Mouse (Mus musculus): ENCODE results near the gene Krtap1-4. TPM values are rescaled to one million over a fixed set of nuclear protein-coding genes. Genes with fewer than 3 reads are reported as not detected.
"Not testable (repeated sequence)": the region's sequence is repeated elsewhere in the genome, so short reads cannot be mapped to it uniquely, and the experiment has no call there.

Gene Krtap1-4
- polyA plus RNA-seq (2015; fragmentation: Nextera tagmentation; extraction: Ambion mirVana): not detected in 2 replicates

DNA sequence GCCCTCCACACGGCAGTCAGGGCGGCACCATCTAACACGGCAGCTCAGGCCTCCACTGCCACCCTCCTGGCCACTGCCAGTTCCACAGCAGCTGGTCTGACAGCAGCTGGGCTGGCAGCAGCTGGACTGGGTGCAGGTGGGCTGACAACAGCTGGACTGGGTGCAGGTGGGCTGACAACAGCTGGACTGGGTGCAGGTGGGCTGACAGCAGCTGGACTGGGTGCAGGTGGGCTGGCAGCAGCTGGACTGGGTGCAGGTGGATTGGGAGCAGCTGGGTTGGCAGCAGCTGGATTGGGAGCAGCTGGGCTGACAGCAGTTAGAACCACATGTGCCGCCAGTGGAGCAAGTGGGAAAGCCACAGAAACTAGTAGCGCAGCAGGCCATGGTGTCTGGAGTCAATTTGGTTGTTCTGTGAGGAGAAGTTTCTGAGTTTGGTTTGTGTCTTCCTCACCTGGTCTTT is at the start of gene Krtap1-4:
Gene Krtap1-4, minus strand, starts transcription at position 410 of the 460 bp plus-strand sequence.
- no peaks in the 10 kb centered on the region for H3K27me3 ChIP-seq
- no peak for ATAC-seq (ENCODE audit: borderline replicate concordance, extremely low read depth, low FRiP score, low TSS enrichment)
- H3K27ac ChIP-seq: no peak within 1 kb of the TSS
- 75% methylated on average over 5 of the region's 5 CpGs for WGBS
- H3K4me1 ChIP-seq: no peaks in the 10 kb centered on the region
- H3K4me3 ChIP-seq: no peak within 1 kb of the TSS
- H3K4me2 ChIP-seq: no peak within 1 kb of the TSS
- no peaks in the 10 kb centered on the region for H3K9me3 ChIP-seq
- no peak within 1 kb of the TSS for H3K9ac ChIP-seq
- H3K36me3 ChIP-seq: no peaks in the 10 kb centered on the region

DNA sequence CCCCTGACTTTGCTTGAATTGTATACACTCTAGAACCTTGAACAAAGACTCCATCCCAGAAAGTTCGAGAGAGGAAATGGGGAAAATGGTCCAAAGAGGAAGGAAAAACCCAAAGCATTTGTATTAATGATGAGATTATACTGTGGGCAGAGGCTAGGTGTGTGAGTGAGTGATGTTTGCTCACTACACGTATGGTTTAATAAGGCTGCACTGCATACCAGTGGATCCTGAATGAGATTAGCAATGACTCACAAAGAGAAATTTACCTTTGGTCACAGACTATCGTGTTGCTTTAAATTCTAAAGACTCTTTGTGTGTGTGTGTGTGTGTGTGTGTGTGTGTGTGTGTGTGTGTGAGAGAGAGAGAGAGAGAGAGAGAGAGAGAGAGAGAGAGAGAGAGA is 47.4 kb upstream of the Krtap1-4 start:
- H3K4me3 ChIP-seq: no peak overlapping the region
- no peaks in the 10 kb centered on the region for H3K27me3 ChIP-seq
- H3K4me2 ChIP-seq: no peak overlapping the region
- H3K9me3 ChIP-seq: no peaks in the 10 kb centered on the region
- no peaks in the 10 kb centered on the region for H3K36me3 ChIP-seq
- H3K4me1 ChIP-seq: no peaks in the 10 kb centered on the region
- ATAC-seq (ENCODE audit: borderline replicate concordance, extremely low read depth, low FRiP score, low TSS enrichment): no peak
- no peak overlapping the region for H3K27ac ChIP-seq
- no peak overlapping the region for H3K9ac ChIP-seq
- 37% methylated on average over 3 of the region's 3 CpGs for WGBS

DNA sequence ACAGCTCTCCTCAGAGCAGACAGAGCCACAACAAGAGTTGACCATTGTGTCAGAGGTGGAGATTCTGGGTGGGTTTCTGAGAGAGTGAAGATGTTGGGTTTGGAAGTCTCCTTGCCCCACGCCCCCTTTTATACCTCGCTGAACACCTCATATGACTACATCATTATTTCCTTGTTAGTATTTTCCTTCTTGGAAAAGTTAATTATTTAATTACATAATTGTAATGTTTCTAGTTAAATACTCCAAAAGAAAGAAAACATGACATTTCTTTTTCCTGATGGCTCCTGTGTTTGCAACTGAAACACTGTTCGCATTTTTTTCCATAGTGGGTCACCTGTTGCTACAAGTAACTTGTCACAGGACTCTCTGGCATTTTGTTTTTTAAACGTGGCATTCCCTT is 44.7 kb upstream of the Krtap1-4 start, which contains the start of gene Krtap4-1:
Gene Krtap4-1, minus strand, starts transcription at position 101 of the 400 bp plus-strand sequence.
- Histone ChIP-seq H3K9ac (no peak within 1 kb of the TSS), H3K27me3 (no peaks in the 10 kb centered on the region), H3K9me3 (no peaks in the 10 kb centered on the region), H3K27ac (no peak within 1 kb of the TSS), H3K4me2 (no peak within 1 kb of the TSS), H3K4me1 (no peaks in the 10 kb centered on the region), H3K36me3 (no peaks in the 10 kb centered on the region), H3K4me3 (no peak within 1 kb of the TSS)
- no peak for ATAC-seq (ENCODE audit: borderline replicate concordance, extremely low read depth, low FRiP score, low TSS enrichment)
- WGBS: 78% methylated on average over 4 of the region's 4 CpGs

DNA sequence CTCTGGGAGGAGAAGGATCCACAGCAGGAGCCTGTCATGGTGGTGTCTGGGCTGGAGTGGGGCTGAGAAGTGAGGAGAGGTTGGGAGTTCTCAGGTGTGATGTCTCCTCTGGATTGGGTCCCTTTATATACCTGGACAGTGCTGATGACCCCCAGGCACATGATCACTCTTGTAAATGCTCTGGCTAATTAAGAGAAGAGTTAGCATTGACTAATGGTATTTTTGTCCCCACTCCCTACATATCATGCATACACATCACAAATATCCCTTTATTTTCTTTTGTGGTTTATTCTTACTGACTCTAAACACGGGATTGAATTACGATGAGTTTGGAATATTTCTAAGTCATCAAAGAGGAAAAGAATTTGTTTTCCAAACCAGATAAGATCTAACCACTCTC is 36.9 kb upstream of the Krtap1-4 start, which contains the start of gene Gm11562:
Gene Gm11562, minus strand, starts transcription at position 101 of the 400 bp plus-strand sequence.
- Histone ChIP-seq H3K27me3 (no peaks in the 10 kb centered on the region), H3K4me1 (no peaks in the 10 kb centered on the region), H3K9ac (no peak within 1 kb of the TSS), H3K9me3 (no peaks in the 10 kb centered on the region), H3K4me2 (no peak within 1 kb of the TSS), H3K4me3 (no peak within 1 kb of the TSS), H3K27ac (no peak within 1 kb of the TSS), H3K36me3 (no peaks in the 10 kb centered on the region)
- 57% methylated on average over 2 of the region's 2 CpGs for WGBS
- no peak for ATAC-seq (ENCODE audit: borderline replicate concordance, extremely low read depth, low FRiP score, low TSS enrichment)

DNA sequence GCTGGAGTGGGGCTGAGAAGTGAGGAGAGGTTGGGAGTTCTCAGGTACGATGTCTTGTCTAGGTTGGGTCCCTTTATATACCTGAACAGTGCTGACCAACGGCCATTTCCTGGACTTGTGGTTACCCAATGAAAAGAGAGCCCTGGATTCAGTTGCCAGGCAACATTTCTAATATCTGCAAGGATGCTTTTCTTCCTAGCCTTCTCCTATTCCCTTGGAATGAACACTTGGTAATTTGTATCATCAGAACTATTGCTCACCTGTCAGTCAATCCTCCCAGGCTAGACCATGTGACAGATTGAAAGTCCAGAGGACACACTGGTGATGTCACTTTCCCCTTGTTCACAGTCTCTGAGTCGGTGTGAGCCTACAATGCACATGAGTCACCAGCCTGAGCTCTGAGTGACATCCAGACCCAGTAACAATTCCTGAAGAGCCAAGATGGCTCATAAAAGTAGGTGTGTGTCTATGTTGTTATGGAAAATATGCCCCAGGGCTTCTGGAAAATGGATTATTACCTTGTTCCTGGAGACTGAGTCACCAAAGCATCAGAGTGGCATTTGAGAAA is 31.4 kb upstream of the Krtap1-4 start, which contains the start of gene Krtap2-4:
Gene Krtap2-4, minus strand, starts transcription at position 51 of the 568 bp plus-strand sequence.
- Histone ChIP-seq H3K27ac (no peak within 1 kb of the TSS), H3K9ac (no peak within 1 kb of the TSS), H3K4me1 (no peaks in the 10 kb centered on the region), H3K4me2 (no peak within 1 kb of the TSS), H3K4me3 (no peak within 1 kb of the TSS), H3K27me3 (no peaks in the 10 kb centered on the region), H3K36me3 (no peaks in the 10 kb centered on the region), H3K9me3 (no peaks in the 10 kb centered on the region)
- no peak for ATAC-seq (ENCODE audit: borderline replicate concordance, extremely low read depth, low FRiP score, low TSS enrichment)
- WGBS: 59% methylated on average over 3 of the region's 3 CpGs

DNA sequence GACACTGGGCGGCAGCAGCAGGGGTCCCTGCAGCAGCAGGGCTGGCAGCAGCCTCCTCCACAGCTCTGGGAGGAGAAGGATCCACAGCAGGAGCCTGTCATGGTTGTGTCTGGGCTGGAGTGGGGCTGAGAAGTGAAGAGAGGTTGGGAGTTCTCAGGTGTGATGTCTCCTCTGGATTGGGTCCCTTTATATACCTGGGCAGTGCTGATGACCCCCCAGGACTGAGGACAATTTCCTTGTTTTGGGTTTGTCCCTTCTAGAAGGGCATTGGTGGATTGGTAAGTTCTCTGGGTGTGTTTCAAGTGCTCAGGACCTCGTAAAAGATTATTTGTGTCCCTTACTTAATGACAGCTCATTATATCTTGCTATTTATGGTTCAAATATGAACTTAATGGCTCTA is 26.6 kb upstream of the Krtap1-4 start, which contains the start of gene Gm11937:
Gene Gm11937, minus strand, starts transcription at position 101 of the 400 bp plus-strand sequence.
- not testable (repeated sequence) for H3K4me2 ChIP-seq; H3K27me3 ChIP-seq; ATAC-seq (ENCODE audit: borderline replicate concordance, extremely low read depth, low FRiP score, low TSS enrichment); H3K9me3 ChIP-seq; H3K27ac ChIP-seq; H3K36me3 ChIP-seq; H3K9ac ChIP-seq; H3K4me3 ChIP-seq; H3K4me1 ChIP-seq
- 57% methylated on average over 1 of the region's 2 CpGs for WGBS

DNA sequence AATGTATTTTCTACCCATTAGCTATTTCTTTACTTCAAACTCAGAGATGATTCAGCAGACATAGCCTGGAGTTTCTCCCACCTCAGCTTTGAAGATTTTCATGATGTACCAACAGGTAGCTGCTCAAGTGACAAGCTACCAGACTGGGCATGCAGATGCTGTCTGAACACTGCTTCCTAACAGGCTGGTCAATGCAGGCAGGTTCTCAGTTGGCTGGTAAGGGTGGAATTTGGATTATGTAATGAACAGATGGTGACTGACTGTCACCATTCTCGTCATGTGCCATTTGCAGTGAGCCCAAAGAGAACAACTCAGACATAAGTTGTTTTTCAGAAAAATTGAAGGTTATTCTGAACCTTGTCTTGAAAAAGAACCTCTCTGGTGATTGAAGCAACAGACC is 25.7 kb upstream of the Krtap1-4 start:
- WGBS: 69% methylated on average over 1 of the region's 1 CpGs
- Histone ChIP-seq H3K9me3 (no peaks in the 10 kb centered on the region), H3K4me1 (no peaks in the 10 kb centered on the region), H3K4me2 (no peak overlapping the region), H3K36me3 (no peaks in the 10 kb centered on the region), H3K9ac (no peak overlapping the region), H3K27ac (no peak overlapping the region), H3K27me3 (no peaks in the 10 kb centered on the region), H3K4me3 (no peak overlapping the region)
- ATAC-seq (ENCODE audit: borderline replicate concordance, extremely low read depth, low FRiP score, low TSS enrichment): no peak

DNA sequence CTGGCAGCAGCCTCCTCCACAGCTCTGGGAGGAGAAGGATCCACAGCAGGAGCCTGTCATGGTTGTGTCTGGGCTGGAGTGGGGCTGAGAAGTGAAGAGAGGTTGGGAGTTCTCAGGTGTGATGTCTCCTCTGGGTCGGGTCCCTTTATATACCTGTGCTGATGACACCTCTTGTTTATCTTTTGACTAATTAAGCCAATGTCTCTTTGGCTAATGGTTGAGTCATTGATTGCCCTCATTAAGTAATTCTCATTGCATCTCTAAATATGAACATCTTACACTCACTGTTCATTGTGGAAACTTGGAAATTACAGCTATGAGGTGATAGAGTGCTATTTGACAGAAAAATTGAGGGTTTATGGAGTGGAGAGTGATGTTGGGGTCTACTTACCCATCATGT is 19.8 kb upstream of the Krtap1-4 start, which contains the start of gene Gm11938:
Gene Gm11938, minus strand, starts transcription at position 101 of the 400 bp plus-strand sequence.
- not testable (repeated sequence) for H3K9me3 ChIP-seq; ATAC-seq (ENCODE audit: borderline replicate concordance, extremely low read depth, low FRiP score, low TSS enrichment); H3K36me3 ChIP-seq; H3K4me2 ChIP-seq; H3K4me1 ChIP-seq; H3K27me3 ChIP-seq; H3K4me3 ChIP-seq; H3K27ac ChIP-seq; H3K9ac ChIP-seq
- 63% methylated on average over 1 of the region's 1 CpGs for WGBS

DNA sequence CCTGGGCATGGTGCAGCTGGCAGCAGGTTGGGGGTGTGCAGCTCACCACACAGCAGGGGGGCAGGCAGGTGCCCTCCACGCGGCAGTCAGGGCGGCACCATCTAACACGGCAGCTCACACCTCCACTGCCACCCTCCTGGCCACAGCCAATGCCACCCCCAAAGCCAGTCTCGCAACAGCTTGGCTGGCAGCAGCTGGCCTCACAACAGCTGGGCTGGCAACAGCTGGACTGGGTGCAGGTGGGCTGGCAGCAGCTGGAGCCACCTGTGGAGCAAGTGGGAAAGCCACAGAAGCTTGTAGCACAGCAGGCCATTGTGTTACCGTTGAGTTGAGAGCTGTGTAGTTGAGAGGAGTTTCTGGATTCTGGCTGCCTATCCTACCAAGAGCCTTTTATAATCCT is 14.3 kb upstream of the Krtap1-4 start, which contains the start of gene Krtap9-3:
Gene Krtap9-3, minus strand, starts transcription at position 364 of the 400 bp plus-strand sequence.
- not testable (repeated sequence) for H3K36me3 ChIP-seq; H3K4me1 ChIP-seq; ATAC-seq (ENCODE audit: borderline replicate concordance, extremely low read depth, low FRiP score, low TSS enrichment); H3K27ac ChIP-seq; H3K27me3 ChIP-seq; H3K9ac ChIP-seq; H3K4me3 ChIP-seq; H3K9me3 ChIP-seq; H3K4me2 ChIP-seq
- 67% methylated on average over 6 of the region's 6 CpGs for WGBS

DNA sequence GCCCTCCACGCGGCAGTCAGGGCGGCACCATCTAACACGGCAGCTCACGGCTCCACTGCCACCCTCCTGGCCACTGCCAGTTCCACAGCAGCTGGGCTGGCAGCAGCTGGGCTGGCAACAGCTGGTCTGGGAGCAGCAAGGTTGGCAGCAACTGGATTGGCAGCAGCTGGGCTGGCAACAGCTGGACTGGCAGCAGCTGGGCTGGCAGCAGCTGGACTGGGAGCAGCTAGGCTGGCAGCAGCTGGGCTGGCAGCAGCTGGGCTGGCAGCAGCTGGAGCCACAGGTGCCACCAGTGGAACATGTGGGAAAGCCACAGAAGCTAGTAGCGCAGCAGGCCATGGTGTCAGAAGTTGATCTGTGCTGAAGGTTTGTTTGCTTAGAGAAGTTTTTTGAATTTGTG is 7.5 kb upstream of the Krtap1-4 start, which contains the start of gene Krtap1-3:
Gene Krtap1-3, minus strand, starts transcription at position 359 of the 400 bp plus-strand sequence.
- WGBS: 83% methylated on average over 6 of the region's 6 CpGs

DNA sequence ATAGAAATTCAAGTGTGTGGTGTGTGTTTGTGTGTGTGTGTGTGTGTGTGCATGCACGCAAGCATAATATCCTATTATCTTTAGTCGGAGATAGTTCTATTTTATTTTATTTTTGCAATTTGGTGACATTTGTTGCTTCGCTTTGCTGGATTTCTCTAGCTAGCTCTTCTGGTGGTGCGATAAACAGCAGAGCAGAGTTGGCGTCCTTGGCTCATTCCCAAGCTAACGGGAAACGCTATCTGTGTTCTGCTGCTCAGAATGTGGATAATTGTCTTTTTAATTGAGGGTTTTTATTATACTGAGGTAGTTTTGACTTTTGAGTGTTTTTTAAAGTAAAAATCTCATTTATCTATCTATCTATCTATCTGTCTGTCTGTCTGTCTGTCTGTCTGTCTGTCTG is 1.6 kb upstream of the Krtap1-4 start:
- Histone ChIP-seq H3K4me3 (no peak overlapping the region), H3K27ac (no peak overlapping the region), H3K27me3 (no peaks in the 10 kb centered on the region), H3K9ac (no peak overlapping the region), H3K9me3 (no peaks in the 10 kb centered on the region), H3K4me2 (no peak overlapping the region), H3K36me3 (no peaks in the 10 kb centered on the region), H3K4me1 (no peaks in the 10 kb centered on the region)
- ATAC-seq (ENCODE audit: borderline replicate concordance, extremely low read depth, low FRiP score, low TSS enrichment): no peak
- 70% methylated on average over 7 of the region's 7 CpGs for WGBS

More for the DNA sequence above, 7.5 kb upstream of the Krtap1-4 start, which contains the start of gene Krtap1-3:
- Histone ChIP-seq H3K36me3 (no peaks in the 10 kb centered on the region), H3K27me3 (no peaks in the 10 kb centered on the region), H3K27ac (no peak within 1 kb of the TSS), H3K4me1 (no peaks in the 10 kb centered on the region), H3K4me2 (no peak within 1 kb of the TSS), H3K9me3 (no peaks in the 10 kb centered on the region), H3K9ac (no peak within 1 kb of the TSS), H3K4me3 (no peak within 1 kb of the TSS)
- no peak for ATAC-seq (ENCODE audit: borderline replicate concordance, extremely low read depth, low FRiP score, low TSS enrichment)

DNA sequence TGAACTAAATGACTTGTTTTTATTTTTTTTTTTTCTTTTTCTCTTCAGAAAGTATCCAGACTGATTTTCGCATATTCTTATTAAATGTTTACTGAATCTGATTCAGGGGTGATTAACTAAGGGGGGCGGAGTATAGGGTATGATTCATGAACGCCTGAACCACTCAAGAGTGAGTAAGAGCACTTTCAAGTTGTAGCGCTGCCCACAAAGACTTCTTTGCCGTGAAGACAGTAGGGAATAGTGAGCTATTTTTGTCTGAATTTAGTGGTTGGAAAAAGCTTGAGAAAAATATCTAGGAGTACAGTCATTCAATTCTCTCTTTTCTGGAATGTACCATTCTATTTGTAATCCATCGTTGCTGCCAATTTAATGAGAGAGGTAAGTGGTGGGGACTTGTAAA is 1.9 kb downstream of the Krtap1-4 start:
- Histone ChIP-seq H3K27ac (no peak overlapping the region), H3K36me3 (no peaks in the 10 kb centered on the region), H3K4me3 (no peak overlapping the region), H3K27me3 (no peaks in the 10 kb centered on the region), H3K4me1 (no peaks in the 10 kb centered on the region), H3K4me2 (no peak overlapping the region), H3K9me3 (no peaks in the 10 kb centered on the region), H3K9ac (no peak overlapping the region)
- ATAC-seq (ENCODE audit: borderline replicate concordance, extremely low read depth, low FRiP score, low TSS enrichment): no peak
- 59% methylated on average over 6 of the region's 6 CpGs for WGBS
